Mouse (Mus musculus) kidney, embryonic 16.5 days (tissue): ENCODE results near the gene Slx4ip. TPM values are rescaled to one million over a fixed set of nuclear protein-coding genes. Genes with fewer than 3 reads are reported as not detected.

Experiments
- ATAC-seq: fragments of 200-750 bp; cut with Nextera tagmentation; 2 replicates; pipeline ENCODE4 v1.8.0; 2017; ENCODE audit warnings: moderate TSS enrichment; ENCODE audit not compliant: low FRiP score, low TSS enrichment
- H3K27ac ChIP-seq: fragments of 300-500 bp; sonication (generic); 2 replicates; pipeline ENCODE4 v1.5.1; 2014; ENCODE audit warnings: low read length
- H3K27me3 ChIP-seq: fragments of 300-500 bp; sonication (generic); 2 replicates; pipeline ENCODE4 v1.6.1; 2014; ENCODE audit warnings: low read length, control low read depth, mixed read lengths; ENCODE audit not compliant: insufficient read depth
- H3K36me3 ChIP-seq: fragments of 300-500 bp; sonication (generic); 2 replicates; pipeline ENCODE4 v1.6.1; 2014; ENCODE audit warnings: low read length, control low read depth, mixed read lengths; ENCODE audit not compliant: insufficient read depth
- H3K4me1 ChIP-seq: fragments of 300-500 bp; sonication (generic); 2 replicates; pipeline ENCODE4 v1.6.1; 2014; ENCODE audit warnings: low read length, control low read depth, mixed read lengths; ENCODE audit not compliant: insufficient read depth
- H3K4me2 ChIP-seq: fragments of 300-500 bp; sonication (generic); replicated peaks from 2 replicates; pipeline ENCODE4 v1.6.1; 2014; ENCODE audit warnings: low read depth, low read length
- H3K4me3 ChIP-seq: fragments of 300-500 bp; sonication (generic); 2 replicates; pipeline ENCODE4 v1.5.1; 2014; ENCODE audit warnings: mild to moderate bottlenecking, low read length
- H3K9ac ChIP-seq: fragments of 300-500 bp; sonication (generic); replicated peaks from 2 replicates; pipeline ENCODE4 v1.6.1; 2014; ENCODE audit warnings: low read length
- H3K9me3 ChIP-seq: fragments of 300-500 bp; sonication (generic); 2 replicates; pipeline ENCODE4 v1.6.1; 2016; ENCODE audit warnings: low read length, control low read depth
- WGBS: fragments of 180-500 bp; shearing (Covaris S2); extraction: QIAGEN DNeasy Blood & Tissue Kit; methylation state at CpG from one replicate; pipeline ENCODE4 v1.1.7; 2014; 5-methylcytosine and 5-hydroxymethylcytosine counted together
- polyA plus RNA-seq: library from polyadenylated mRNA; unstranded; fragments of >200 nt; fragmentation: Nextera tagmentation; extraction: Ambion mirVana; gene quantifications from 2 replicates; pipeline ENCODE4 v1.2.1, GENCODE M21; 2015

Slx4ip gene
- polyA plus RNA-seq, 1 experiment from 2014 or later: 6.5 TPM

GRCm38 (mm10) chr2:136938249-136938648 is 47.2 kb downstream of the Slx4ip start:
- H3K27ac ChIP-seq: no peak overlapping the region
- ATAC-seq: no peak

GRCm38 (mm10) chr2:136946297-136946696 is 55.3 kb downstream of the Slx4ip start:
- WGBS: 75% methylated on average over 5 of the region's 5 CpGs
- 0 out of 2 replicates have a peak, but pooled peaks cover 2% of the 10 kb centered on the region for H3K4me1 ChIP-seq

More at GRCm38 (mm10) chr2:136938249-136938648, 47.2 kb downstream of the Slx4ip start:
- no peak overlapping the region for H3K4me2 ChIP-seq
- H3K4me1 ChIP-seq: no peaks in the 10 kb centered on the region
- H3K36me3 ChIP-seq: no peaks in the 10 kb centered on the region
- H3K9me3 ChIP-seq: no peaks in the 10 kb centered on the region
- 84% methylated on average over 1 of the region's 1 CpGs for WGBS
- no peak overlapping the region for H3K4me3 ChIP-seq
- no peak overlapping the region for H3K9ac ChIP-seq
- H3K27me3 ChIP-seq: no peaks in the 10 kb centered on the region

GRCm38 (mm10) chr2:136947500-136947899 is 56.5 kb downstream of the Slx4ip start:
- ATAC-seq: no peak
- H3K27ac ChIP-seq: no peak overlapping the region

More at GRCm38 (mm10) chr2:136946297-136946696, 55.3 kb downstream of the Slx4ip start:
- H3K4me3 ChIP-seq: no peak overlapping the region
- ATAC-seq: no peak
- H3K4me2 ChIP-seq: no peak overlapping the region
- H3K9me3 ChIP-seq: no peaks in the 10 kb centered on the region
- no peak overlapping the region for H3K27ac ChIP-seq
- no peaks in the 10 kb centered on the region for H3K27me3 ChIP-seq
- H3K36me3 ChIP-seq: no peaks in the 10 kb centered on the region
- H3K9ac ChIP-seq: no peak overlapping the region

GRCm38 (mm10) chr2:136947937-136948336 is 56.9 kb downstream of the Slx4ip start:
- WGBS: 25% methylated on average over 5 of the region's 5 CpGs
- no peak for ATAC-seq
- Histone ChIP-seq H3K4me3 (no peak overlapping the region), H3K27ac (no peak overlapping the region), H3K4me1 (peaks cover 2% of the 10 kb centered on the region; the same call in 1 of the 2 replicates), H3K9me3 (no peaks in the 10 kb centered on the region), H3K27me3 (no peaks in the 10 kb centered on the region), H3K9ac (no peak overlapping the region), H3K36me3 (no peaks in the 10 kb centered on the region), H3K4me2 (no peak overlapping the region)

More at GRCm38 (mm10) chr2:136947500-136947899, 56.5 kb downstream of the Slx4ip start:
- Histone ChIP-seq H3K4me2 (no peak overlapping the region), H3K4me3 (no peak overlapping the region), H3K27me3 (no peaks in the 10 kb centered on the region), H3K4me1 (peaks cover 2% of the 10 kb centered on the region; the same call in 1 of the 2 replicates), H3K9ac (no peak overlapping the region), H3K36me3 (no peaks in the 10 kb centered on the region), H3K9me3 (no peaks in the 10 kb centered on the region)
- 68% methylated on average over 4 of the region's 4 CpGs for WGBS

- no peaks in the 10 kb centered on the region for H3K9me3 ChIP-seq
- no peaks in the 10 kb centered on the region for H3K36me3 ChIP-seq
- H3K4me1 ChIP-seq: peaks cover 7% of the 10 kb centered on the region
- WGBS: 65% methylated on average over 1 of the region's 1 CpGs
- no peak overlapping the region for H3K9ac ChIP-seq
- peak; percentile 63; the same call in 1 of the 2 replicates for ATAC-seq
- H3K27ac ChIP-seq: no peak overlapping the region
- no peaks in the 10 kb centered on the region for H3K27me3 ChIP-seq
- H3K4me3 ChIP-seq: no peak overlapping the region
- H3K4me2 ChIP-seq: no peak overlapping the region
These were observed 61.2 kb downstream of the Slx4ip start for GRCm38 (mm10) chr2:136952238-136952637.

- Histone ChIP-seq H3K4me2 (no peak overlapping the region), H3K27ac (no peak overlapping the region), H3K36me3 (no peaks in the 10 kb centered on the region)
These were observed 64.9 kb downstream of the Slx4ip start for GRCm38 (mm10) chr2:136955726-136956571.

GRCm38 (mm10) chr2:136958697-136959096 is 67.7 kb downstream of the Slx4ip start:
- H3K9me3 ChIP-seq: no peaks in the 10 kb centered on the region
- H3K4me2 ChIP-seq: no peak overlapping the region
- no peak overlapping the region for H3K4me3 ChIP-seq
- ATAC-seq: no peak
- no peaks in the 10 kb centered on the region for H3K36me3 ChIP-seq
- H3K27me3 ChIP-seq: no peaks in the 10 kb centered on the region
- 79% methylated on average over 3 of the region's 3 CpGs for WGBS
- H3K9ac ChIP-seq: no peak overlapping the region
- peaks cover 5% of the 10 kb centered on the region for H3K4me1 ChIP-seq
- H3K27ac ChIP-seq: no peak overlapping the region

More at GRCm38 (mm10) chr2:136955726-136956571, 64.9 kb downstream of the Slx4ip start:
- Histone ChIP-seq H3K27me3 (no peaks in the 10 kb centered on the region), H3K4me1 (peaks cover 5% of the 10 kb centered on the region), H3K4me3 (no peak overlapping the region), H3K9me3 (no peaks in the 10 kb centered on the region), H3K9ac (no peak overlapping the region)
- ATAC-seq: no peak
- WGBS: 72% methylated on average over 9 of the region's 9 CpGs

GRCm38 (mm10) chr2:136975774-136976173 is 84.8 kb downstream of the Slx4ip start:
- Histone ChIP-seq H3K9ac (no peak overlapping the region), H3K4me1 (no peaks in the 10 kb centered on the region), H3K9me3 (no peaks in the 10 kb centered on the region), H3K4me2 (no peak overlapping the region), H3K36me3 (no peaks in the 10 kb centered on the region), H3K27me3 (no peaks in the 10 kb centered on the region), H3K4me3 (no peak overlapping the region), H3K27ac (no peak overlapping the region)
- ATAC-seq: no peak
- 88% methylated on average over 1 of the region's 1 CpGs for WGBS

- no peak overlapping the region for H3K4me2 ChIP-seq
- no peak overlapping the region for H3K4me3 ChIP-seq
- no peak overlapping the region for H3K9ac ChIP-seq
- 0 out of 2 replicates have a peak, but pooled peaks cover 3% of the 10 kb centered on the region for H3K4me1 ChIP-seq
- no peak overlapping the region for H3K27ac ChIP-seq
- no peaks in the 10 kb centered on the region for H3K9me3 ChIP-seq
- no peaks in the 10 kb centered on the region for H3K36me3 ChIP-seq
- 88% methylated on average over 6 of the region's 6 CpGs for WGBS
- no peaks in the 10 kb centered on the region for H3K27me3 ChIP-seq
- ATAC-seq: no peak
These were observed 88.2 kb downstream of the Slx4ip start for GRCm38 (mm10) chr2:136979056-136979772.
